Mouse (Mus musculus) brain, embryonic 14.5 days (tissue): ENCODE measurements around the gene Lrtm1. TPM values are rescaled to one million over a fixed set of nuclear protein-coding genes. Genes with fewer than 3 reads are reported as not detected.

ENCODE experiments used
- DNase-seq: peaks from one replicate; pipeline ENCODE4 v3.0.0-alpha.2; 2011; ENCODE audit warnings: low read depth
- CTCF ChIP-seq: fragments of 200-500 bp; IDR thresholded peaks from 2 replicates; pipeline ENCODE4 v1.5.1; 2012; ENCODE audit warnings: inconsistent platforms, mild to moderate bottlenecking, moderate library complexity, borderline replicate concordance; ENCODE audit not compliant: insufficient read depth, insufficient read length; ENCODE audit errors: extremely low read depth
- POLR2A ChIP-seq: fragments of 200-500 bp; IDR thresholded peaks from 2 replicates; pipeline ENCODE4 v1.6.1; 2012; ENCODE audit warnings: mild to moderate bottlenecking, inconsistent platforms, borderline replicate concordance; ENCODE audit not compliant: poor library complexity, insufficient read depth, insufficient read length, severe bottlenecking; ENCODE audit errors: extremely low read depth
- polyA plus RNA-seq: library from polyadenylated mRNA; depleted of rRNA; stranded (reverse); fragments of >200 nt; gene quantifications from 2 replicates; pipeline ENCODE4 v1.2.3, GENCODE M21; 2012; rRNA removed

Gene Lrtm1
- 0.05 and 0.08 TPM in 2 replicates for polyA plus RNA-seq

DNA sequence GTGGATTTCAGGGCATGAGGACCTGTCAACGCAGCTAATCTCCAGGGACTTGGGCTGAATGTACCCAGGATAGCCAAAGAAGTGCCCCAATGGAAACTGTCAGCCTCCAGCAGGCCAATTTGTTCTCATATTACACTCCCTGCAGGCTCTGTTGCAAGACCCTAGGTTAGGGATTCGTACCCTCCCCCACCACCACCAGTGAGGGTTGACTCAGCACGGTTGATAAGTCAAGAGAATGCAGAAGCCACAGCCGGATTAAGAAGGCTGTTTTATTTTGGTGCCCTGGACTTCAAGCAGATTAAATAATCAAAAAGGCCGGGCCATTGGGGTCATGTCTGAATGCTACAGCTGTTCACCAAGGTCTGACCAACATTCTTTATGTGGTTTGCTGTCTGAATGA is at the start of gene Lrtm1:
Gene Lrtm1, plus strand, starts transcription at position 326 of the 400 bp plus-strand sequence.
- DNase-seq = peak; percentile 53
- TF ChIP-seq POLR2A (no peak), CTCF (no peak)

DNA sequence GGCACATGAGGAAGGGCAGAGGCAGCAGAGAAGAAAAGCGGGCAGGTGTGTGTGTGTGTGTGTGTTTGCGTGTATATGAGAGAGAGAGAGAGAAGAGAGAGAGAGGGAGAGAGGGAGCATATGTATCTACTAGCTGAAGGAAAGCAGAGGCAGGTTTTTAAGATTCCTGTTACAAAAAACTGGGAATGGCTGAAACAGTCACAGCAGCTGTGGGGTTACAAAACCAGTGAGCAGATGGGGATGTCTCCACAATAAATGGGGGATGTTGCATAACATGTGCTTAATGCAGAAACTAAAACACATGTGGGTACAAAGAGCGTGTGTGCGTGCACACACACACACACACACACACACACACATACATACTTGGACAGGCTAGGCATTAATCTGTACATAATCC is 48.8 kb upstream of the Lrtm1 start:
- TF ChIP-seq POLR2A = no peak
- TF ChIP-seq CTCF = no peak
- peak; percentile 29 for DNase-seq

DNA sequence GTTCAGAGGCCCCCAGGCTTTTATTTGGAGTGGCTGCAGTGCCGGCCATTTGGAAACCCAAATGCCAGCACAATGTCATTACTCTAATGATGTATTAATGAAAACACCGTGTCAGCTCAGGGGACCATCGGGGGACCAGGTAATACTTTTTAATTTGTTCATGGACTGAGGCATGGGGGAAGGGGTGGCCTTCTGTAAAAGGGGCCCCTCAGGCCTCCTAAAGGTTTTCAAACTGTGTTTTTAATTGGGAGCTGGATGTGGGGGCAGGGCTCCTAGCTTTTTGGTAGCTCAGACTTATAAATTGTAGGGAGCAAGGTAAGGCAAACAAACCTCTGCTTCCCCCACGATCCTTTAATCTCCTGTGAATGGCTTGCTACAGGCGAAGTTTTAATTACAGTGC is 45.4 kb upstream of the Lrtm1 start:
- DNase-seq = peak; percentile 36
- TF ChIP-seq CTCF = no peak
- no peak for TF ChIP-seq POLR2A

DNA sequence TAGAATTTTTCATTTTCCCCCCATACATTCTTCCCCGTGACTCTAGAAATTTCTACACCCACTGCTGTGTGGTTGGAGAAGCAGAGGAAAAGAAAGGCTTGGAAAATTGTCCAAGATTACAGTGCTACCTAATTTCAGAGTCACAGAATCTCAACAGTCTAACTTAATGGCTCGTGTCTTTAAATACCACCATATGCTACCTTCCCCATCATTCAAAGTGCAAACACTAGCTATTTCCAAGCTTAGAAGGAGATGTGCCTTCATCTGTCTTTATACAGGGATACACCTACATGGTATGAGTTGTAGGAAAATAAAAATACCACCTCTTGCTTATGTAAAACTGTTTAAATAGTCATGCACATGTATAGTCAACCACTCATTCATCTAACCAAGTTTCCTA is 38.8 kb upstream of the Lrtm1 start:
- TF ChIP-seq CTCF = no peak
- TF ChIP-seq POLR2A = no peak
- no peak for DNase-seq

DNA sequence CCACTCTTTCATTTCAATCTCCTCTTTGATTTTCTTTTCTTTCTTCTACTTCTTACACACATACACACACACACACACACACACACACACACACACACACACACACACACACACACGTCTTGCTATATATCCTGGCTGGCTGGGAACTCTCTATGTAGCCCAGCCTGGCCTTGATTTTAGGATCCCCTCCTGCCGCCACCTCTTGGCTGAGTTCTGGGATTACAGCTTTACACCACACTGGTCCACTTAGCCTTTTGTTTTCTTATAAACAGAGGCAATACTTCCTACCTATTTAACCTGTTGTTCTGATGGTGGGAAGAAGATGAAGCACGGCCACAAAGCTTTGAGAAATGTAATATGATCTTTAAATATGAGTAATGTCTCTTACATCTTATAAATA is 37.5 kb upstream of the Lrtm1 start:
- TF ChIP-seq CTCF (peak; percentile 51; the same call in 1 of the 2 replicates), POLR2A (no peak)
- peak; percentile 56 for DNase-seq

DNA sequence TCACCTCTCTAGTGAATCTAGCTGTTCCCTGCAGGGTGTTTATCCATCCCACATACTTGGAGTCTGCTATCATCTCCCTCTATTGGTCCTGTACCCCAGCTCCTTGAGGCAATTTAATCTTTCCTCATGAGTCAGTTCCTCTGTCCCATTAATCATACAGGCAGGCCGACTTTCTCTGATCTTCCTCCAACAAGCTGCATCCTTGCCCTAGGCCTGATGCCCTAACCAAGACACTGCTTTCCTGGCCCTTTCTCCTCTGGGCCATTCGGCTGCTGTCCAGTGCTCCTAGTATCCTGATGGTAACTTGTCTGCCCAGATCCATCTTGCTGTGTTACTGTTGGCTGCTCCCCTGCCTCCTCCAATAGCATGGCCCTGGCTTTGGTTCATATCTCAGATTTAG is 33.7 kb upstream of the Lrtm1 start:
- DNase-seq = no peak
- no peak for TF ChIP-seq POLR2A
- TF ChIP-seq CTCF = no peak

DNA sequence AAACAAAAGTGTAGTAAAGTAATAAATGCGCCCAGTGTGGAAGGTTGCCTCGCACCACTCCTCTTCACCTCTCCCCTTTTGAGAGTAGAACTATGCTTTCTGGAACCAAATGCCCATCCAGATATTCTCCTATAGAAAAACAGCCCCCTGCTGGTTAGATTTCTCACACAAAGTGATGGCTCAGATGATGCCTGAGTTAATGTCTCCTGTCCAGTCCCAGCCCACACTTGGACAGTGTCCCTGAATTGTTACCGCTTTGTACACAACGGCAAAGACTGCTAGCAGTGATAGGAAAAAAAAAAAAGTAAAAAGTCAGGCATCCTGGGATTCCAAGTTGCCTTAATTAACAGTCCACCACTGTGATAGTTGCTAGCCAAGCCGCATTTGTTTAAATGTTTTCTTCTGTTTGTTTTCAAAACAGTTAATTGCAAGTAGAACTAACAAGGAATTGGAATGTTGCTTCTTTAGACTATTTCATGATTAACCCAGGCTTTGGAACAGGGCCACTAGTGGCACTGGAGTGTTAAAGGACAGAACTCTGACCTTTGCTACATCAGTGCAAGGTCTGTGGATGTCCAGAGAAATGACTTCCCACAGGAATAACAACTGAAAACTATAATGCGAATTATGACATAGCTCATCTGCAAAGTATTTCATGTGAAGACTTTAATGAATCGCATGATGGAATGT is 29.7 kb upstream of the Lrtm1 start:
- DNase-seq = no peak
- TF ChIP-seq POLR2A (no peak), CTCF (no peak)

DNA sequence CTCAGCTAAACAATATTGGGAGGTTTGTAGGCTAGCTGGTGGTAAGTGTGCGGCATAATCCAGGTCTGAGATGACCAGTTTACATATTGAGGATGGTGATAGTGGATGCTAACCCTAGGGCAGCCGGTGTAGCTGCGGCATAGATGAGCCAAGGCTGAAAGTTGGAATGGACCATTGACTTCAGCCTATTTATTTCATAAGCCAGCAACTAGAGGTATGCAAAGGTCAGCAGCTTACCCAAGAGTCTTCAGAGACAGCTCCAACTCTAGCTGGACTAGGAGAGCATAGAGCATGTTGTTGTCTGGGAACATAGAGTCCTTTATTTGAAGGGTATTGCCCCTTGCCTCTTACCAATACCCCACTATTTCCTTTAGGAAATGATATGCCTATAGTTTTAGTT is 21.4 kb upstream of the Lrtm1 start:
- no peak for TF ChIP-seq POLR2A
- TF ChIP-seq CTCF = no peak
- DNase-seq = no peak

DNA sequence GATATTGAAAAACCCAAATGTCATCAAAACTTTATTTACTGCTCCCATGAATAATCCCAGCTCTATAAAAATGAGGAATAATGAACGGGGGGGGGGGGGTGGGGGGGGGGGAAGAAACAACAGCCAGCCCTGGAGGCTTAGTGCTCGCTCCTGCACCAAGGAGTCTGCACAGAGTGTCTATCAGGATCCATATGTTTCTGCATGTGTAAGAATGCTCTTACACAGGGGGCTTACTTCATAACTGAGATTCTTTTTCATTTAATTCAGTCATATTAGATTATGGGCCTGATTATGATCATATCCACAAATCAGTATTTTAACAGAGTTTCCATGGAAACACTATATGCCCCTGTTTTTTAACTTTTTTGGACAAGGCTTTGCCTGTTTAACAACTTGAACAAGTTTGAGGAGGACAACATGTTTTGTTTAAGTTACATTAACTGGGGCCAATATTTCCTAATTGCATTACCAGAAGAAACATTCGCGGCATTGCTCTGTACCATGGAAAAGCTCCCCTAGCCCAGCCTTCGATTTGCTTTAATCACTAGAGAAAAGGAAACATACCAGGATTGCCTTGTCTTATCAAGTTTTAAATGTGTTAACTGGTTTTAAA is 12.7 kb upstream of the Lrtm1 start:
- TF ChIP-seq POLR2A (no peak), CTCF (no peak)
- DNase-seq = no peak

DNA sequence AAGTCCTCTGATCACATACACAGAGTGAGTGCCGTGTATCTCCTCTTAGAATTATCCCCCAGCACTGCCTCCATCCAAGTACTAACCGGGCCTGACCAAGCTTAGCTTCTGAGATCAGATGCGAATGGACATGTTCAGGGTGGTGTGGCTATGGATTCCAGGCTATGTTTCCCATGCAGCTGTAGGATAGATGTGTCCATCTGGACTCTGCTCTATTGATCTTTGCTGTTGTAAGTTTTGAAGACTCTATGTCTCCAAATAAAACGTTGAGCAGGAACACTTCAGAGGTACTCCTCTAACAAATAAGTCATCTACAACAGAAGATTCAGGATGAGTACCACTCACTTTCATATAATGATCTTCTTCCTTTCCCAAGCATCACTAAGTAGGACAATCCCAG is 8.4 kb upstream of the Lrtm1 start:
- no peak for TF ChIP-seq POLR2A
- no peak for TF ChIP-seq CTCF

DNA sequence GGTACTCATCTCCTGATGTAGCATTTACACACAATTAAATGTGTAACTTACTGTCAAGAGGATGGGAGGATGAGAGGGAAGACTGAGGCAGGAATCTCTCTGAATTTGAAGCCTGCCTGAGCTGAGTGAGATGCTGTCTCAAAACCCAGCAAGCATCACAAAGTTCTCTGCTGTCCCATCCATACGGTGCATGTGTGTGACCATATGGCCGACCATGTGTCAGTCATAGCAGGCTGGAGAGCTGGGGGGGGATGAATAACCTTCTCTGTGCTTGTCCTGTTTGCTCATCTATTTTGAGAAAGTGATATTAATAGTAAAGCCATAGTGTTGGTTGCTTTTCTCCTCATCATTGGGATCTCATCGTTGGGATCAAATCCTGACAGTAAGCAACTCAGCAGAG is 4.8 kb upstream of the Lrtm1 start:
- TF ChIP-seq CTCF (no peak), POLR2A (no peak)
- no peak for DNase-seq

More for the DNA sequence above, 8.4 kb upstream of the Lrtm1 start:
- DNase-seq = no peak

DNA sequence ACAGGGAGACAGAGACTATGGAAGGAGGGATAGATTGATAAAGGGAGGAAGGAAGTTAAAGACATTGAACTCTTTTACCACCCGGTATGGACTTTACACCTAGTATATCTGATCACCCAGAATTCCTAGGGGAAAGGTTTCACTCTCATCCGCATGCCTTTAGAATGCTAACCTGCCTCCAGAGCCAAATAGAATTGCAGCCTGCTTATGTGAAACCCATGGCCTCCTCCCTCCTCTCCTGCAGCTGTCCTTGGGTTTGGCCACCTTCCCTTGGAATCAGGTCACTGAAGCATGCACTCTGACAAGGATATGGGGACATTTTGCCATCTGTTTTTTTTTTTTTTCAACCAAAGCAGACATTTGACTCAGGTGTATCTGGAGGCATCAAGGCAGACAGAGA is 3.3 kb upstream of the Lrtm1 start:
- no peak for DNase-seq
- TF ChIP-seq POLR2A = no peak
- no peak for TF ChIP-seq CTCF

DNA sequence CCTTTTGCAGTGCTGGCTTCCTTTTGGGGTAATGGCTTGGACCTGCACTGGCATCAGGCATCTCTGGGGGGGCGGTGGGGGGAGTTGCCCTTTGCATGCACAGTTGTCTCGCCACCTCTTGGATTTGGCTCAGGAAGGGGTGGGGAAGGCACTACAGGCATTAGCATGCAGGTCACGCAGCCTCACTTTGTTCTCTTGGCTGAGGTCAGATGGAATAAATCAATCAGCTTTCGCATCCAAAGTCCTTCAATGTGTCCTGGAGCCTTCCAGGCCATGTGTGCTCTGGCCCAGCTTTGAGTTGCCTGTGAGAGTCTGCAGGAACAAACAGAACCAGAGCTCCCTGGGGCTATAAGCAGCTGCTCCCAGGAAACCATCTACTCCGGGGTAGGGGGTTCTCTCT is 2.1 kb upstream of the Lrtm1 start:
- peak; percentile 80 for DNase-seq
- TF ChIP-seq CTCF = no peak
- no peak for TF ChIP-seq POLR2A
